Mouse (Mus musculus) adipose tissue, adult 10 weeks (tissue): Measurements from ENCODE around the gene Tmc2. TPM values are rescaled to one million over a fixed set of nuclear protein-coding genes. Genes with fewer than 3 reads are reported as not detected.

Experiments used
- polyA plus RNA-seq: library from polyadenylated mRNA; stranded (reverse); fragments of 350-450 nt; fragmentation: Illumina TruSeq; extraction: RNeasy Lipid Tissue Mini Kit (QIAGEN cat#74804); gene quantifications from one replicate; pipeline ENCODE4 v1.2.3, GENCODE M21; 2014; ENCODE audit warnings: low read depth, low replicate concordance

The Tmc2 gene
- polyA plus RNA-seq = not detected

GRCm38 (mm10) chr2:130194894-130195293, at the start of gene Tmc2:
Gene Tmc2, plus strand, starts transcription at chr2:130195194.

DNA sequence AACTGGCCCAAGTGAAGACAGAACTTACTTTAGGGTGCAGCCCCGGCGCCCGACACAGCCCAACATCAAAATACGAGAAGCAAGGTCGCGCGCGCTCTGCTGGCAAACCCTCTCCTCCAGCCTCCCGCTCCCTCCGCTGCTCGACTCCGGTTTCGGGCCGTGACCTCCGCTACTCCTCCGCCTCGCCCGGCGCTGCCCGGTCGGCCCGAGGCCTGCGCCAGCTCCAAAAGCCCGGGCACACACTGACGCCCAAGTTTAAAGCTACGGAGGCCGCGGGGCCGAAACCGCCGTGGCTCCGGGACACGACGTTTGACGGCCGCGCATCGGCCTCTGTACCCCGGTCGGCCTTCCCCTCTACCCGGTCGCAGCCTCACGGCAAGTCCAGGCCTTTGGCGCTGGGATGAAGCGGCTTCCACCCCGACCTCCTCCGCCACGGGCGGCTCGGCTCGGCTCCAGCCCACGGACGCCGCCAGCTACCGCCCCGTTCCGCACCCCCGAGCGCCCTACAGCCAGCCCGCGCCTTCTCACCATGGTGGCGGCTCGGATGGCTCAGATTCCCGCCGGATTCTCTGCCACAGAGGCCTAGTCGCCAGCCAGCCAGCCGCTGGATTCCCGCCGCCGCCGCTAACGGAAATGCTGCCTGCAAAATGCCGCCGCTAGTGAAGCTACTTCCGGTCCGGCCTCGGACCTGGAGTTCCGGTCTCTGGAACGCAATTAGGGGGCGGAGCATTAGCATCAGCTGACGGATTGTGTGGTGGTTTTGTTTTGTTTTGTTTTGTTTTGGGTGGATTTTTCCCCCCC, 16.1 kb upstream of the Tmc2 start, which contains the start of gene Snrpb:
TSS of gene Snrpb (minus strand) at position 698 of the 801 bp plus-strand sequence.

GRCm38 (mm10) chr2:130274149-130274861, 79.3 kb downstream of the Tmc2 start, which contains the start of gene Nop56:
Gene Nop56, plus strand, starts transcription at chr2:130274430.

DNA sequence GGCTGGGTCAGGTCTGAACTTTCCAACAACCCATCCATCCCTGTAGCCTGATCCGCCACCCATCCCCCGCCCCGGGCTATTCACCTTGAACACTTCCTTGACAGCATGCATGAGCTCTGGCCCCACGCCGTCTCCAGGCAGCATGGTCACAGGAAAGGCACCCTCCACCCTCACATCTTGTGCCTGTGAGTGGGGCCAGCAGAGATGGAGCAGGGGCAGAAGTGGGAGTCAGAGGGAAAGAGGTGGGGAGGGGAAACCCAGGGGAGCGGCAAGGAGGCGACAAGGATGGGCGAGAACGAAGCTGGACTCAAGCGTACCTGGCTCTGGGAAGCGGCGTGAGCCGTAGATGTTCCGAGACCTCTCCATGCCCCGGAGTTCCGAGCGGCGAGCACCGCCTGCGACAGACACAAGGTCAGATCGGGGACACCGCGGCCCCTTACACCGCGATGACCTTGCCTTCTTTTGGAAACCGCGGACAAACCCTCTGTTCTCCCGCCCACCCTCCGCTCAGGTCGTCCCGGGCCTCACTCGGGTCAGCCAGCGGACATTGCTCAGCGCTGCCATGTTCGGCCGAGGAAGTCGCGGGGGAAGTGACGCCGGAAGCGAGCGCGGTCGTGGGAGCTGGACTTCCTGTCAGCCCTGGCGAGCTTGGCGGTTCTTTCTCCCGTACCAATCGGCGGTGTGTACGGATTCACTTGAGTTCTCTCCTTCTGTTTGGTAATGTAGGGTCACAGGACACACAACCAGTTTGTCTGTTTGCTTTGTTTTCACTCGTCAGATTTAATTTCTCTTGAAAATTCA, 89.1 kb downstream of the Tmc2 start, which contains the start of gene Idh3b:
TSS of gene Idh3b (minus strand) at position 694 of the 801 bp plus-strand sequence.

DNA sequence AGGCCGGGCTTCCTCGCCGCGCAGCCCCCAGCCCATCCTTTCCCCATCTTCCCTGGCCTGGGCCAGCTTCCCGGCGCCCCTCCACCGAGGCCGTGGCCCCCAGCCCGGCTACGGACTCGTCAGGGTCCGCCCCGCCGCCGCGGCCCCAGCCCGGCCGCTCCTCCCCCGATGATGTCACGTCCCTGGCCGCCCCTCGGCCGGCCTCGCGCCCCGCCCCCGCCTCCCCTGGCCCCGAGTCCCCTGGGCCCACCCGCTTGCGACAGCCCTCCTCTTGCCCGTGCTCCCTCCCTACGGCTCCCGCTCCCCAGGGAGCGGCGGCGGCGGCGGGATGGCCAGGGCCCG, 99.9 kb downstream of the Tmc2 start, which contains the start of gene Ebf4:
TSS of gene Ebf4 (plus strand) at position 234 of the 342 bp plus-strand sequence.

Other genes with a start within 250 kb of the Tmc2 start
- gene Tgm3, start 182.8 kb upstream of the Tmc2 start, polyA plus RNA-seq = 0.34 TPM
- gene Tgm6, start 82.8 kb upstream of the Tmc2 start, polyA plus RNA-seq = not detected
- 137 TPM for gene Snrpb, start 15.8 kb upstream of the Tmc2 start, polyA plus RNA-seq
- 64.9 TPM for gene Nop56, start 79.2 kb downstream of the Tmc2 start, polyA plus RNA-seq
- 137 TPM for gene Idh3b, start 89.4 kb downstream of the Tmc2 start, polyA plus RNA-seq
- gene Ebf4, start 100.0 kb downstream of the Tmc2 start, polyA plus RNA-seq = 2.3 TPM
- gene Cpxm1, start 202.4 kb downstream of the Tmc2 start, polyA plus RNA-seq = 46.6 TPM
- gene Gm28372, start 210.0 kb downstream of the Tmc2 start, polyA plus RNA-seq = not detected
- gene 1700020A23Rik, start 210.1 kb downstream of the Tmc2 start, polyA plus RNA-seq = 2.7 TPM
- gene Tmem239, start 211.3 kb downstream of the Tmc2 start, polyA plus RNA-seq = 3.5 TPM
- gene Vps16, start 229.1 kb downstream of the Tmc2 start, polyA plus RNA-seq = 44.2 TPM
- 15.7 TPM for gene Pced1a, start 229.5 kb downstream of the Tmc2 start, polyA plus RNA-seq